26 mouse cellular contexts compared by ENCODE assay signal in the genomic region with DNA sequence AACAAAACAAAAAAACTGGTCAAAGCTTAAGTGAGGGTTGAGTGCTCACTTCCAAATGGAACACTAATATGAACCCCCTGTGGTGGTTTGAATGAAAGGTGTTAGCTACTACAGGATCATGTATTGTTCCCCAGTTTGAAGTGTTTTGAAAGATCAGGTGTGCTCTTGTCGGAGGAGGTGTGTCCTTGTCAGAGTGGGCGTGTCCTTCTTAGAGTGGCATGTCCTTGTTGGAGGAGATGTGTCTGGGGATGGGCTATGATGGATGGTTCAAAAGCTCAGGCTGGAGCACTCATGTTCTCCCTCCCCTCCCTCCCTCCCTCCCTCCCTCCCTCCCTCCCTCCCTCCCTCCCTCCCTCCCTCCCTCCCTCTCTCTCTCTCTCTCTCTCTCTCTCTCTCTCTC.
DNase-seq lines count a peak whose midpoint lies in the region; ATAC-seq lines count a peak whose summit lies in the region.
"Had no signal": no experiment of that assay in that cellular context is flagged by ENCODE, and none has a peak within 500 bp of the region (broad histone marks: within the 10 kb centered on the region; RNA-seq: fewer than 3 reads in every experiment).

No protein-coding gene starts in this region.

- no peaks in the 10 kb centered on the region for H3K4me1 ChIP-seq in midbrain, embryonic 11.5 days (ENCODE audit: control insufficient read depth, insufficient read depth, low read length)
- no peaks in the 10 kb centered on the region for H3K4me1 ChIP-seq in midbrain, embryonic 14.5 days (ENCODE audit: control insufficient read depth, insufficient read depth, low read length)
- H3K4me1 ChIP-seq: embryonic facial prominence, embryonic 15.5 days; forebrain, embryonic 12.5 days had no signal

- H3K9ac ChIP-seq in midbrain, embryonic 11.5 days (ENCODE audit: low read length), result no peak overlapping the region
- no peak overlapping the region for H3K9ac ChIP-seq in midbrain, embryonic 14.5 days (replicated peaks; ENCODE audit: low read length)
- H3K9ac ChIP-seq: embryonic facial prominence, embryonic 13.5 days; embryonic facial prominence, embryonic 15.5 days; forebrain, embryonic 12.5 days had no signal

- DNase-seq in midbrain, embryonic 11.5 days (ENCODE audit: low spot score, missing footprints), result peak; percentile 21
- no peak for DNase-seq in midbrain, embryonic 14.5 days
- DNase-seq in R1 (ENCODE audit: low read depth, low spot score), result peak; percentile 55
- no peak for DNase-seq in kidney, adult 11 months
- no peak for DNase-seq in left cerebral cortex, adult 11 months (ENCODE audit: low spot score)
- DNase-seq: adrenal gland, adult 8-10 months; adrenal gland, postnatal 14 days; adrenal gland, postnatal 36 days; B cell, adult 2 months; cerebellum, adult 11-12 months; cerebellum, adult 2 months; cerebellum, adult 9-10 months; cerebellum, postnatal 10 days; cerebellum, postnatal 25 days had no signal

- H3K27ac ChIP-seq in midbrain, embryonic 11.5 days (ENCODE audit: low read depth, low read length), result no peak overlapping the region
- no peak overlapping the region for H3K27ac ChIP-seq in midbrain, embryonic 14.5 days (replicated peaks; ENCODE audit: low read depth, low read length)
- H3K27ac ChIP-seq: embryonic facial prominence, embryonic 13.5 days; embryonic facial prominence, embryonic 15.5 days; forebrain, embryonic 10.5 days; forebrain, embryonic 12.5 days had no signal

- no peak for ATAC-seq in midbrain, embryonic 11.5 days (ENCODE audit: low FRiP score)
- ATAC-seq in midbrain, embryonic 14.5 days (ENCODE audit: low FRiP score, low TSS enrichment), result no peak
- ATAC-seq: activated CD4-positive, CD25-positive, alpha-beta regulatory T cell, adult 4 months; CD4-positive, CD25-positive, alpha-beta regulatory T cell, adult 4 months; forebrain, embryonic 14.5 days; forebrain, embryonic 16.5 days; Patski had no signal

- H3K9me3 ChIP-seq in midbrain, embryonic 11.5 days (ENCODE audit: control insufficient read depth, low read length), result no peaks in the 10 kb centered on the region
- H3K9me3 ChIP-seq in midbrain, embryonic 14.5 days (ENCODE audit: control insufficient read depth, low read length), result no peaks in the 10 kb centered on the region
- H3K9me3 ChIP-seq: embryonic facial prominence, embryonic 13.5 days; embryonic facial prominence, embryonic 15.5 days; forebrain, embryonic 12.5 days; G1E had no signal

- H3K27me3 ChIP-seq in midbrain, embryonic 11.5 days (ENCODE audit: control insufficient read depth, insufficient read depth, low read length), result no peaks in the 10 kb centered on the region
- H3K27me3 ChIP-seq in midbrain, embryonic 14.5 days (ENCODE audit: control insufficient read depth, insufficient read depth, low read length), result no peaks in the 10 kb centered on the region
- H3K27me3 ChIP-seq: CH12.LX; embryonic facial prominence, embryonic 13.5 days; embryonic facial prominence, embryonic 15.5 days; forebrain, embryonic 12.5 days; Patski had no signal

- H3K4me3 ChIP-seq in midbrain, embryonic 11.5 days (ENCODE audit: low read depth, low read length), result no peak overlapping the region
- no peak overlapping the region for H3K4me3 ChIP-seq in midbrain, embryonic 14.5 days (replicated peaks; ENCODE audit: low read depth, low read length)
- H3K4me3 ChIP-seq: embryonic facial prominence, embryonic 13.5 days; embryonic facial prominence, embryonic 15.5 days; erythroblast, embryonic 14.5 days; forebrain, embryonic 10.5 days; forebrain, embryonic 12.5 days had no signal

- WGBS in midbrain, embryonic 11.5 days, result 87% methylated on average over 2 of the region's 2 CpGs
- WGBS in midbrain, embryonic 14.5 days, result 87% methylated on average over 2 of the region's 2 CpGs

- no peak overlapping the region for H3K4me2 ChIP-seq in midbrain, embryonic 11.5 days
- no peak overlapping the region for H3K4me2 ChIP-seq in midbrain, embryonic 14.5 days (ENCODE audit: low read length)
- H3K4me2 ChIP-seq: embryonic facial prominence, embryonic 13.5 days; embryonic facial prominence, embryonic 15.5 days; forebrain, embryonic 12.5 days had no signal

- H3K36me3 ChIP-seq in midbrain, embryonic 11.5 days (ENCODE audit: control insufficient read depth, insufficient read depth, low read length), result no peaks in the 10 kb centered on the region
- no peaks in the 10 kb centered on the region for H3K36me3 ChIP-seq in midbrain, embryonic 14.5 days (ENCODE audit: control insufficient read depth, insufficient read depth, low read length)
- H3K36me3 ChIP-seq: forebrain, embryonic 10.5 days; forebrain, embryonic 12.5 days had no signal

Comparison
In these comparisons a context has a peak if more than half of its experiments do, and no peak if none do; other contexts are left out.
1. DNase-seq: peak in midbrain, embryonic 11.5 days (single experiment) and R1 (single experiment); none in midbrain, embryonic 14.5 days (single experiment), kidney, adult 11 months (single experiment) and left cerebral cortex, adult 11 months (single experiment).